Mouse (Mus musculus): ENCODE data around the gene Gm21083.
"Not testable (repeated sequence)": the region's sequence is repeated elsewhere in the genome, so short reads cannot be mapped to it uniquely, and the experiment has no call there.

The Gm21083 gene

DNA sequence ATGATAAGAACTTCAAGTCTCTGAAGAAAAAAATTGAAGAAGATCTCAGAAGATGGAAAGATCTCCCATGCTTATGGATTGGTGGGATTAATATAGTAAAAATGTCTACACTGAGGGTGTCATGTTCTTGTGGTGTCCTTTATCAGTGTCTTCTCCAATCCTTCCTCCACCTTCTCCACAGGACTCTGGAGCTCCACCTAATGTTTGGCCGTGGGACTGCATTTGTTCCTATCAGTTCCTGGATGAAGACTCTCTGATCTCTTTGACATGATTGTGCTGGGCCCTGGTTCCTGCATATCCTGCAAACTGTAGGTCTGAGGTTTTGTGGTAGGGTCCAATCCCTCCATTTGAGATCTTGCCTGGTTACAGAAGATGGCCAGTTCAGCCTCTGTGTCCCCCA is 51.0 kb downstream of the Gm21083 start:
- not testable (repeated sequence) for DNase-seq (ENCODE audit: low read depth)

DNA sequence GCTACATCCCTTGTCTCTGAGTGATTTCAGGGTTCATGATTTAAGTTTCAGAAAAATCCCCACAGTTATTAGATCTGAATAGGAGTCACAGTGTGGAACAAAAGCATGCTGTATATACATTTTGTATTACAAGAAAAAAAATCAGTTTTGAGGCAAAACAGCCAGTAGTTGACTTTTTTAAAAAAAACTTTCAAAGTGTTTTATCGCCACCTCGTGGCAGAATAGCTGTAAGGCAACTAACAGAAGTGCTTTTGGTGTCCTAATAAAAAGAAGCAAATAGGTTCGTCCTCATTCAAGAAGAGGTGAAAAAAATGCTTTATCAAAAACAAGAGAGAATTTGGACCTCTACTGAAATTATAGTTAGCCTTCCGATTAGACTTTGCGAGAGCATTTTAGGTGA is 52.9 kb downstream of the Gm21083 start:
- DNase-seq (ENCODE audit: low read depth): peak; percentile 64
